8 mouse cellular contexts compared by ENCODE assay signal in the genomic region with DNA sequence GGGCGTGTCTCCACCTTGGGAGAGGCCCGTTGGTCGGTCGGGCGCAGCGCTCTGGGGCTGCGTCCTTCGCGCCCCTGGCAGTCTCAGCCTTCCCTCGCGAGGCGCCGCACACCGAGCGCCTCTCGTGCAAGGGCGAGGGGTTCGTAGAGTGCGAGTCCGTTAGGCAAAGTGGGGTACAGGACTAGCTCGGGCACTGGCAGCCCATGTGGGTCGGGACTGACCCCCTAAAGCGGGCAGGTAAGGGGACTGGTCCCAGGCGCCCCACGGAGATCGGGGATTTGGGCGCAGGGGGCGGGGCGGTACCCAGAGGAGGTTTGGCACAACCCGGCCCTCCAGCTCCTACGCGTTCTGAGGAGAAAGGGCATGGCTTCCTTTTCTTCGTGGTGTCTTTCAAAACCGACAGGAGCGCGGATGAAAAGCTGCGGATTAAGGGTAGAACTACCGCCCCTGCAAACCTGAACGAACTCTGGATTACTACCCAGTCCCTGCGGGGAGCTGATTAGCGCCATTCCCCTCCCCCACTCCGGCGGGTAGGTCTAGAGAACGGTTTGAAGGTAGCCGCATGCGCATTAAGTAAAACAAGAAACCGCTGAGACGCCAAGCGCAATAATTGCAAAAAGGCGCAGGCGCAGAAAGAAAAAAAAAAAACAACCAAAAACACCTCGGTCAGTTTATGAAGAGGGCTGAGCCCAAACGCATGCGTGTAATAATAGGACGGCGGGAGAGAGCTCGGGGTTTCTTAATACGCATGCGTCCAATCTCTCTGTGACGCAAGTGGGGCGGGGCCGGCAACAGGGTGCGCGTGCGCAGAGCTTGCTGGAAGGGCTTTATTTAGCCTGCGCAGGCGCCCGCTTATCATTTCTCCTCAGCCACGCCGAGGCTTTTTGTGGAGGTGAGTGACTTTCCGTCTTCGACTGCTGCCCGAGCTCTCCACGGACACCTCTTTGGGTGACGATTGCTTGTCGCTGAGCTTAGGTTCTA. TPM values are rescaled to one million over a fixed set of nuclear protein-coding genes. Genes with fewer than 3 reads are reported as not detected.
DNase-seq lines count a peak whose midpoint lies in the region; ATAC-seq and TF ChIP-seq lines count a peak whose summit lies in the region.

Gene Hnrnph1, plus strand, starts transcription at position 80 of the 981 bp plus-strand sequence.

- peak; percentile 98 for DNase-seq in c-Kit-positive CD71-positive TER-119-positive erythroid progenitor cells, embryonic 14.5 days (ENCODE audit: low spot score)
- peak; percentile 99 for DNase-seq in heart, postnatal 0 days (ENCODE audit: low spot score)
- peak; percentile 99 for DNase-seq in kidney, postnatal 4 days

- no peak for TF ChIP-seq CTCF in E14TG2a.4 (conservative IDR thresholded peaks at IDR 0.05; ENCODE audit: low read length)
- no peak for TF ChIP-seq CTCF in heart, postnatal 0 days (IDR thresholded peaks at IDR 0.05; ENCODE audit: low read depth)
- TF ChIP-seq CTCF in testis, adult 2 months (IDR thresholded peaks at IDR 0.05; ENCODE audit: control insufficient read depth, insufficient read depth, insufficient replicate concordance, low read depth, low read length): no peak

- peak; percentile 100 for TF ChIP-seq POLR2A in testis, adult 2 months (IDR thresholded peaks at IDR 0.05; ENCODE audit: control insufficient read depth, low read depth, low read length)

- peaks cover 23% of the 10 kb centered on the region for H3K27me3 ChIP-seq in E14TG2a.4 (ENCODE audit: insufficient read depth, low read length)
- no peaks in the 10 kb centered on the region for H3K27me3 ChIP-seq in forebrain, embryonic 12.5 days
- no peaks in the 10 kb centered on the region for H3K27me3 ChIP-seq in heart, postnatal 0 days (ENCODE audit: control insufficient read depth, insufficient read depth, low read length)
- H3K27me3 ChIP-seq in liver, embryonic 16.5 days (ENCODE audit: control insufficient read depth, insufficient read depth, low read depth, low read length): no peaks in the 10 kb centered on the region
- no peaks in the 10 kb centered on the region for H3K27me3 ChIP-seq in neural tube, embryonic 13.5 days
- no peaks in the 10 kb centered on the region for H3K27me3 ChIP-seq in testis, adult 2 months (ENCODE audit: control insufficient read depth, insufficient read depth, low read length)

- peak within 1 kb of the TSS; percentile 99 for H3K9ac ChIP-seq in forebrain, embryonic 12.5 days
- peak within 1 kb of the TSS; percentile 96 for H3K9ac ChIP-seq in heart, postnatal 0 days (replicated peaks; ENCODE audit: low read depth, low read length)
- peak within 1 kb of the TSS; percentile 98 for H3K9ac ChIP-seq in liver, embryonic 16.5 days (ENCODE audit: low read depth, low read length)
- H3K9ac ChIP-seq in neural tube, embryonic 13.5 days: peak within 1 kb of the TSS; percentile 99

- ATAC-seq in forebrain, embryonic 12.5 days (ENCODE audit: low FRiP score): peak; percentile 94
- ATAC-seq in heart, postnatal 0 days (ENCODE audit: insufficient read depth, low read depth): peak; percentile 91
- ATAC-seq in liver, embryonic 16.5 days (ENCODE audit: low read depth): peak; percentile 86
- peak; percentile 95 for ATAC-seq in neural tube, embryonic 13.5 days (ENCODE audit: low read depth)

- peak; percentile 59 for TF ChIP-seq EP300 in heart, postnatal 0 days (IDR thresholded peaks at IDR 0.05; ENCODE audit: low read depth)

- no peaks in the 10 kb centered on the region for H3K9me3 ChIP-seq in E14TG2a.4 (ENCODE audit: low read length)
- no peaks in the 10 kb centered on the region for H3K9me3 ChIP-seq in forebrain, embryonic 12.5 days
- no peaks in the 10 kb centered on the region for H3K9me3 ChIP-seq in heart, postnatal 0 days (replicated peaks; ENCODE audit: control insufficient read depth, low read length)
- no peaks in the 10 kb centered on the region for H3K9me3 ChIP-seq in liver, embryonic 16.5 days (replicated peaks; ENCODE audit: control insufficient read depth, low read length)
- no peaks in the 10 kb centered on the region for H3K9me3 ChIP-seq in neural tube, embryonic 13.5 days

- H3K4me3 ChIP-seq in E14TG2a.4 (replicated peaks; ENCODE audit: low read length): peak within 1 kb of the TSS; percentile 98
- peak within 1 kb of the TSS; percentile 97 for H3K4me3 ChIP-seq in forebrain, embryonic 12.5 days (replicated peaks)
- peak within 1 kb of the TSS; percentile 95 for H3K4me3 ChIP-seq in heart, postnatal 0 days (ENCODE audit: low read depth, low read length)
- peak within 1 kb of the TSS; percentile 98 for H3K4me3 ChIP-seq in liver, embryonic 16.5 days (ENCODE audit: low read depth, low read length)
- peak within 1 kb of the TSS; percentile 97 for H3K4me3 ChIP-seq in neural tube, embryonic 13.5 days
- H3K4me3 ChIP-seq in testis, adult 2 months (ENCODE audit: control insufficient read depth, low read depth, low read length): peak within 1 kb of the TSS; percentile 98

- H3K36me3 ChIP-seq in E14TG2a.4 (ENCODE audit: insufficient read depth, low read length): peaks cover 32% of the 10 kb centered on the region
- peaks cover 18% of the 10 kb centered on the region for H3K36me3 ChIP-seq in forebrain, embryonic 12.5 days (replicated peaks)
- H3K36me3 ChIP-seq in heart, postnatal 0 days (replicated peaks; ENCODE audit: control insufficient read depth, insufficient read depth, low read length): peaks cover 16% of the 10 kb centered on the region
- peaks cover 8% of the 10 kb centered on the region; the same call in 1 of the 2 replicates for H3K36me3 ChIP-seq in liver, embryonic 16.5 days (ENCODE audit: control insufficient read depth, insufficient read depth)
- peaks cover 14% of the 10 kb centered on the region for H3K36me3 ChIP-seq in neural tube, embryonic 13.5 days
- H3K36me3 ChIP-seq in testis, adult 2 months (ENCODE audit: control insufficient read depth, insufficient read depth, low read length): peaks cover 3% of the 10 kb centered on the region; the same call in 1 of the 2 replicates

- WGBS in forebrain, embryonic 12.5 days: under 1% methylated on average over 75 of the region's 76 CpGs
- WGBS in heart, postnatal 0 days: under 1% methylated on average over 76 of the region's 76 CpGs
- WGBS in liver, embryonic 16.5 days (ENCODE audit: insufficient replicate concordance): under 1% methylated on average over 76 of the region's 76 CpGs
- under 1% methylated on average over 74 of the region's 76 CpGs for WGBS in neural tube, embryonic 13.5 days

- peaks cover 37% of the 10 kb centered on the region for H3K4me1 ChIP-seq in E14TG2a.4 (replicated peaks; ENCODE audit: low read depth, low read length)
- H3K4me1 ChIP-seq in forebrain, embryonic 12.5 days: peaks cover 28% of the 10 kb centered on the region
- H3K4me1 ChIP-seq in heart, postnatal 0 days (ENCODE audit: control insufficient read depth, insufficient read depth): peaks cover 23% of the 10 kb centered on the region
- peaks cover 19% of the 10 kb centered on the region for H3K4me1 ChIP-seq in liver, embryonic 16.5 days (ENCODE audit: control insufficient read depth, low read depth, low read length)
- peaks cover 34% of the 10 kb centered on the region for H3K4me1 ChIP-seq in neural tube, embryonic 13.5 days (replicated peaks)
- peaks cover 3% of the 10 kb centered on the region for H3K4me1 ChIP-seq in testis, adult 2 months (ENCODE audit: control insufficient read depth, insufficient read depth, low read length)

- peak within 1 kb of the TSS; percentile 98 for H3K27ac ChIP-seq in forebrain, embryonic 12.5 days
- peak within 1 kb of the TSS; percentile 100 for H3K27ac ChIP-seq in heart, postnatal 0 days (ENCODE audit: low read depth)
- H3K27ac ChIP-seq in liver, embryonic 16.5 days (ENCODE audit: low read length): peak within 1 kb of the TSS; percentile 100
- peak within 1 kb of the TSS; percentile 99 for H3K27ac ChIP-seq in neural tube, embryonic 13.5 days (replicated peaks)
- H3K27ac ChIP-seq in testis, adult 2 months (ENCODE audit: control insufficient read depth, insufficient read depth, low read depth, low read length): peak within 1 kb of the TSS; percentile 99

- peak within 1 kb of the TSS; percentile 87 for H3K4me2 ChIP-seq in forebrain, embryonic 12.5 days
- peak within 1 kb of the TSS; percentile 92 for H3K4me2 ChIP-seq in heart, postnatal 0 days (ENCODE audit: low read depth, low read length)
- peak within 1 kb of the TSS; percentile 98 for H3K4me2 ChIP-seq in liver, embryonic 16.5 days (ENCODE audit: low read depth, low read length)
- H3K4me2 ChIP-seq in neural tube, embryonic 13.5 days: peak within 1 kb of the TSS; percentile 97

RNA-seq across cellular contexts. Expression of gene Hnrnph1, which starts in this region (rescaled TPM):
- 734 and 740 TPM in 2 replicates for polyA plus RNA-seq in forebrain, embryonic 12.5 days (2016; fragmentation: Nextera tagmentation; extraction: Ambion mirVana)
- 75.1 and 76.4 TPM in 2 replicates for total RNA-seq in heart, postnatal 0 days (2014; rRNA removed; ENCODE audit: low replicate concordance)
- polyA plus RNA-seq in heart, postnatal 0 days (2015; fragmentation: Nextera tagmentation; extraction: Ambion mirVana): 106 and 117 TPM in 2 replicates
- 93.6 and 95.8 TPM in 2 replicates for polyA plus RNA-seq in liver, embryonic 16.5 days (2015; fragmentation: Nextera tagmentation; extraction: Ambion mirVana)
- polyA plus RNA-seq in neural tube, embryonic 13.5 days (2015; fragmentation: Nextera tagmentation; extraction: Ambion mirVana): 482 and 577 TPM in 2 replicates
- polyA plus RNA-seq in testis, adult 2 months (2012; rRNA removed): 112 and 154 TPM in 2 replicates

Comparison
In these comparisons a context has a peak if more than half of its experiments do, and no peak if none do; other contexts are left out.
1. Peak in every context shown above with its lines: DNase-seq, ATAC-seq, H3K4me3 ChIP-seq and H3K27ac ChIP-seq.